ENCODE assay signal across 8 mouse cellular contexts in genomic region chr7:4877226-4877625, GRCm38 (mm10). TPM values are rescaled to one million over a fixed set of nuclear protein-coding genes. Genes with fewer than 3 reads are reported as not detected.
A peak's percentile ranks its signal among the peaks of the same experiment; 100 is the strongest.
DNase-seq lines count a peak whose midpoint lies in the region; ATAC-seq and TF ChIP-seq lines count a peak whose summit lies in the region.

No protein-coding gene starts in this region.

- peak overlapping the region; percentile 54 for H3K9ac ChIP-seq in kidney, embryonic 14.5 days (ENCODE audit: low read depth, low read length)
- peak overlapping the region; percentile 73 for H3K9ac ChIP-seq in hindbrain, embryonic 13.5 days
- peak overlapping the region; percentile 63 for H3K9ac ChIP-seq in midbrain, embryonic 13.5 days (replicated peaks)

- peaks cover 8% of the 10 kb centered on the region; the same call in 1 of the 2 replicates for H3K4me1 ChIP-seq in kidney, embryonic 14.5 days (ENCODE audit: control insufficient read depth, insufficient read depth, low read length)
- no peaks in the 10 kb centered on the region; the same call in 1 of the 2 replicates for H3K4me1 ChIP-seq in bone marrow, adult 2 months (ENCODE audit: control insufficient read depth, insufficient read depth, low read length)
- peaks cover 20% of the 10 kb centered on the region for H3K4me1 ChIP-seq in hindbrain, embryonic 13.5 days (replicated peaks)
- peaks cover 15% of the 10 kb centered on the region for H3K4me1 ChIP-seq in midbrain, embryonic 13.5 days (replicated peaks)

- peak overlapping the region; percentile 91 for H3K4me2 ChIP-seq in kidney, embryonic 14.5 days (replicated peaks; ENCODE audit: low read depth, low read length)
- peak overlapping the region; percentile 81 for H3K4me2 ChIP-seq in hindbrain, embryonic 13.5 days
- peak overlapping the region; percentile 81 for H3K4me2 ChIP-seq in midbrain, embryonic 13.5 days (replicated peaks)

- TF ChIP-seq CTCF in bone marrow, adult 2 months (IDR thresholded peaks at IDR 0.05; ENCODE audit: control insufficient read depth, insufficient read depth, low read length), result no peak

- no peak for TF ChIP-seq POLR2A in bone marrow, adult 2 months (IDR thresholded peaks at IDR 0.05; ENCODE audit: borderline replicate concordance, control insufficient read depth, low read depth, low read length)

- H3K27ac ChIP-seq in kidney, embryonic 14.5 days (ENCODE audit: low read depth, low read length), result no peak overlapping the region
- H3K27ac ChIP-seq in bone marrow, adult 2 months (ENCODE audit: control insufficient read depth, insufficient read depth, low read depth, low read length, poor library complexity), result no peak overlapping the region
- H3K27ac ChIP-seq in hindbrain, embryonic 13.5 days, result no peak overlapping the region
- H3K27ac ChIP-seq in midbrain, embryonic 13.5 days, result no peak overlapping the region

- peak overlapping the region; percentile 45 for H3K4me3 ChIP-seq in kidney, embryonic 14.5 days (ENCODE audit: low read length)
- H3K4me3 ChIP-seq in bone marrow, adult 2 months (replicated peaks; ENCODE audit: control insufficient read depth, low read depth, low read length), result peak overlapping the region; percentile 78
- peak overlapping the region; percentile 56 for H3K4me3 ChIP-seq in hindbrain, embryonic 13.5 days
- H3K4me3 ChIP-seq in midbrain, embryonic 13.5 days (replicated peaks), result peak overlapping the region; percentile 53

- 10% methylated on average over 11 of the region's 11 CpGs for WGBS in kidney, embryonic 14.5 days
- WGBS in bone marrow, adult 2 months, result 1% methylated on average over 11 of the region's 11 CpGs
- WGBS in hindbrain, embryonic 13.5 days, result 9% methylated on average over 11 of the region's 11 CpGs
- 13% methylated on average over 11 of the region's 11 CpGs for WGBS in midbrain, embryonic 13.5 days

- no peak for ATAC-seq in kidney, embryonic 14.5 days (ENCODE audit: low FRiP score, low TSS enrichment)
- peak; percentile 47 for ATAC-seq in hindbrain, embryonic 13.5 days (ENCODE audit: low FRiP score)
- no peak; the same call in 1 of the 2 replicates for ATAC-seq in midbrain, embryonic 13.5 days

- no peaks in the 10 kb centered on the region for H3K27me3 ChIP-seq in kidney, embryonic 14.5 days (ENCODE audit: control insufficient read depth, insufficient read depth, low read length)
- H3K27me3 ChIP-seq in hindbrain, embryonic 13.5 days, result no peaks in the 10 kb centered on the region
- H3K27me3 ChIP-seq in midbrain, embryonic 13.5 days, result no peaks in the 10 kb centered on the region

- DNase-seq in kidney, postnatal 10 days, result no peak
- DNase-seq in left cerebral cortex, adult 11 months (ENCODE audit: low spot score), result no peak
- DNase-seq in layer of hippocampus, adult 9-11 months, result no peak
- no peak for DNase-seq in layer of hippocampus, postnatal 36 days

- no peaks in the 10 kb centered on the region for H3K36me3 ChIP-seq in kidney, embryonic 14.5 days (ENCODE audit: control insufficient read depth, insufficient read depth, low read length)
- no peaks in the 10 kb centered on the region for H3K36me3 ChIP-seq in hindbrain, embryonic 13.5 days
- no peaks in the 10 kb centered on the region for H3K36me3 ChIP-seq in midbrain, embryonic 13.5 days

- H3K9me3 ChIP-seq in kidney, embryonic 14.5 days (ENCODE audit: control insufficient read depth, low read length), result 0 out of 2 replicates have a peak, but pooled peaks cover 3% of the 10 kb centered on the region
- H3K9me3 ChIP-seq in hindbrain, embryonic 13.5 days, result no peaks in the 10 kb centered on the region
- H3K9me3 ChIP-seq in midbrain, embryonic 13.5 days, result no peaks in the 10 kb centered on the region

RNA-seq across cellular contexts. Expression of gene Isoc2a, which starts 0.3 kb away (rescaled TPM):
- 0.95 and 1.3 TPM in 2 replicates for polyA plus RNA-seq in kidney, embryonic 14.5 days (2014; fragmentation: Nextera tagmentation; extraction: Ambion mirVana)
- 10.7 and 21.3 TPM in 2 replicates for polyA plus RNA-seq in bone marrow, adult 2 months (2011; ENCODE audit: insufficient read depth, insufficient read length, low replicate concordance, missing spikeins)
- polyA plus RNA-seq in hindbrain, embryonic 13.5 days (2015; fragmentation: Nextera tagmentation; extraction: Ambion mirVana), result 0.75 and 0.78 TPM in 2 replicates
- 0.43 and 0.65 TPM in 2 replicates for polyA plus RNA-seq in midbrain, embryonic 13.5 days (2015; fragmentation: Nextera tagmentation; extraction: Ambion mirVana)
- total RNA-seq in layer of hippocampus, postnatal 36 days (2021), result 10 to 100 TPM; 11.4 to 13.6 TPM

RNA-seq across cellular contexts. Expression of gene Isoc2b, which starts 7.2 kb away (rescaled TPM):
- 4.5 and 8.3 TPM in 2 replicates for polyA plus RNA-seq in kidney, embryonic 14.5 days (2014; fragmentation: Nextera tagmentation; extraction: Ambion mirVana)
- polyA plus RNA-seq in bone marrow, adult 2 months (2011; ENCODE audit: insufficient read depth, insufficient read length, low replicate concordance, missing spikeins), result 3.9 and 12.4 TPM in 2 replicates
- polyA plus RNA-seq in hindbrain, embryonic 13.5 days (2015; fragmentation: Nextera tagmentation; extraction: Ambion mirVana), result 3.9 and 4.9 TPM in 2 replicates
- polyA plus RNA-seq in midbrain, embryonic 13.5 days (2015; fragmentation: Nextera tagmentation; extraction: Ambion mirVana), result 3.3 and 5.3 TPM in 2 replicates
- total RNA-seq in layer of hippocampus, postnatal 36 days (2021), result 1 to 10 TPM; 4.0 to 7.8 TPM

RNA-seq across cellular contexts. Expression of gene Gm36210, which starts 29.1 kb away (rescaled TPM):
- 0.22 TPM in 1 of 2 replicates, not detected in the other for polyA plus RNA-seq in kidney, embryonic 14.5 days (2014; fragmentation: Nextera tagmentation; extraction: Ambion mirVana)
- not detected in 2 replicates for polyA plus RNA-seq in bone marrow, adult 2 months (2011; ENCODE audit: insufficient read depth, insufficient read length, low replicate concordance, missing spikeins)
- 0.26 and 0.45 TPM in 2 replicates for polyA plus RNA-seq in hindbrain, embryonic 13.5 days (2015; fragmentation: Nextera tagmentation; extraction: Ambion mirVana)
- polyA plus RNA-seq in midbrain, embryonic 13.5 days (2015; fragmentation: Nextera tagmentation; extraction: Ambion mirVana), result 0.31 and 0.32 TPM in 2 replicates
- total RNA-seq in layer of hippocampus, postnatal 36 days (2021), result under 1 TPM; 0.51 to 0.62 TPM

RNA-seq across cellular contexts. Expression of gene Shisa7, which starts 32.7 kb away (rescaled TPM):
- 0.89 and 1.1 TPM in 2 replicates for polyA plus RNA-seq in kidney, embryonic 14.5 days (2014; fragmentation: Nextera tagmentation; extraction: Ambion mirVana)
- polyA plus RNA-seq in bone marrow, adult 2 months (2011; ENCODE audit: insufficient read depth, insufficient read length, low replicate concordance, missing spikeins), result 0.25 and 0.67 TPM in 2 replicates
- polyA plus RNA-seq in hindbrain, embryonic 13.5 days (2015; fragmentation: Nextera tagmentation; extraction: Ambion mirVana), result 10.9 and 11.6 TPM in 2 replicates
- 8.8 and 9.7 TPM in 2 replicates for polyA plus RNA-seq in midbrain, embryonic 13.5 days (2015; fragmentation: Nextera tagmentation; extraction: Ambion mirVana)
- 100 to 1,000 TPM; 176 to 202 TPM for total RNA-seq in layer of hippocampus, postnatal 36 days (2021)

RNA-seq across cellular contexts. Expression of gene Zfp628, which starts 37.8 kb away (rescaled TPM):
- 4.5 and 5.2 TPM in 2 replicates for polyA plus RNA-seq in kidney, embryonic 14.5 days (2014; fragmentation: Nextera tagmentation; extraction: Ambion mirVana)
- polyA plus RNA-seq in bone marrow, adult 2 months (2011; ENCODE audit: insufficient read depth, insufficient read length, low replicate concordance, missing spikeins), result 7.6 and 10.6 TPM in 2 replicates
- polyA plus RNA-seq in hindbrain, embryonic 13.5 days (2015; fragmentation: Nextera tagmentation; extraction: Ambion mirVana), result 3.6 and 4.9 TPM in 2 replicates
- 4.3 and 4.4 TPM in 2 replicates for polyA plus RNA-seq in midbrain, embryonic 13.5 days (2015; fragmentation: Nextera tagmentation; extraction: Ambion mirVana)
- 10 to 100 TPM; 12.7 to 13.2 TPM for total RNA-seq in layer of hippocampus, postnatal 36 days (2021)
